Mouse (Mus musculus) heart, postnatal 25 days (tissue): ENCODE results near the gene Btbd9. TPM values are rescaled to one million over a fixed set of nuclear protein-coding genes. Genes with fewer than 3 reads are reported as not detected.

Source experiments
- DNase-seq: peaks from one replicate; pipeline ENCODE4 v3.0.0; 2022; ENCODE audit warnings: low spot score
- intact Hi-C: fragments of 180-260 bp; cut with DNase I; formaldehyde crosslinking; loops from one replicate; pipeline ENCODE4 v1.15.1; 2025
- total RNA-seq, 2 experiments: library from RNA; stranded (reverse); gene quantifications; 2 replicates each; pipeline ENCODE4 v1.2.3; 2021

Gene Btbd9
- total RNA-seq, 2 experiments from 2014 or later: 17.9 to 20.5 TPM

- DNase-seq: no peak
- intact Hi-C loops: no loop called here
Measured at GRCm38 (mm10) chr17:30564407-30564806, 11.9 kb downstream of the Btbd9 start.

DNA sequence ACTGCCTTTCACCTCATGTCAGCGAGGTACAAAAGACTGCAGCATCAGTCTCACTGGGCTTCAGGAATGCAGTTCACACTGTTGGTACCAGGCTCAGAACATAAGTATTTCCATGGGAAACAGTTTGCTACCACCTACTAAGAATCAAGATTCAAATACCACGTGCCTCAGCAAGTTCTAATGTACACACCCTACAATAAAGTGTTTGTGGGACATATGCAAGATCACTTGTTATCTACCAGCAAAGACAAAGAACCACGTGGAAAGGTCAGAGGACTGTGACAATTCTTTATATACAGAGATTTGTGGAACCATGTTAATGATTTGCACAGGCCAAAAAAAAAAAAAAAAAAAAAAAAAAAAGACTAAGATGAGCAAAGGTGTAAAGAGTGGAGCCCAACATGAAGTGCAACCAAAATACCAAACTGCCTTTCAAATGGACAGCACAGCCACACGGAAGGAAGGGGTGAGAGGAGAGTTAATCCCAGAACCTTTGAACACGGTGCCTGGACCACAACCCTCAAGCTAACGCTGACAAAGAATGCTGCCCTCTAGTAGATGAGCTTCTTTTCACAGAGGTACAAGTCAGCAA lies 12.7 kb downstream of the Btbd9 start:
- intact Hi-C loops: no loop called here

GRCm38 (mm10) chr17:30562770-30563169 lies 13.5 kb downstream of the Btbd9 start:
- intact Hi-C loops: no loop called here
- no peak for DNase-seq

More for the DNA sequence above, 12.7 kb downstream of the Btbd9 start:
- DNase-seq: no peak

- intact Hi-C loops: loop anchor here (2.0 kb wide), 1 partner anchor 31 kb away; no protein-coding TSS in a partner anchor
- DNase-seq: no peak
Measured at GRCm38 (mm10) chr17:30559536-30559935, 16.8 kb downstream of the Btbd9 start.

- intact Hi-C loops: loop anchor here (2.0 kb wide), 1 partner anchor 32 kb away; no protein-coding TSS in a partner anchor
Measured at GRCm38 (mm10) chr17:30558623-30559022, 17.7 kb downstream of the Btbd9 start.

GRCm38 (mm10) chr17:30556512-30556911 lies 19.8 kb downstream of the Btbd9 start:
- no peak for DNase-seq
- intact Hi-C loops: no loop called here

More at GRCm38 (mm10) chr17:30558623-30559022, 17.7 kb downstream of the Btbd9 start:
- DNase-seq: no peak

DNA sequence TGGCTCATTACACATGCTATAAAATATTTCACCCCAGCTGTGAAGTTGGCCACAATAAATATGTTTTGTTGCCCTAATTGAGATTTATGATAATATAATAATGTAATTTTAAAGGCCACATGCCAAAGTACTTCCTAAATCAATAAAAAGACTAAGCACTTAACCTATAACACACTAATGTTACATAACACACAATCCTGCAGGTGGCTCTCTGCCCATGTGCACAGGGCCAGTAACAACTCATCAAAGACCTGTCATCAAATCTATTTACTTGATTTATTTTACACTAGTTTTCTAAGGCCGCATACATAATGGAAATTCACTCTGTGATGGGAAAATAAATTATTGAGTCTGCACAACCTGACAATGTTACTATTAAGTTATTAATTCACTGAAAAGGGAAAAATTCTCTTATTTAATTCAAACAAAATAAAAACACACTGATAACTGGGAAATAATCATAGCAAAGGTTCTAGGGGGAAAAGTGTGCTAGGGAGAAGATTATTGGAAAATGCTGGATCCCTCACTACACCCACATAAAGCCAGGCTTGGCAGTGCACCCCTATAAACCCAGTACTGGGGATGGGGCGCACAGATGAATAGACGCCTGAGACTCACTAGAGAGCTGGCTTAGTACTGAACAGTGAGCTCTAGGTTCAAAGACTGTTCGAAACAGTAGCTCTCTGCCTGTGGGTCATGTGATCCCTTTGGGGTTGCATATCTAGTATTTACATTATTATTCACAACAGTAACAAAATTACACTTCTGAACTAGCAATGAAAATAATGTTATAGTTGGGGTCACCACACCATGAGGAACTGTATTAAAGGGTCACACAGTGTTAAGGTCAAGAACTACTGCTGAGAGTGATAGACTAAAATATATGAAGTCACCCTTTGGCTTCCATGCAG lies 23.0 kb downstream of the Btbd9 start:
- DNase-seq: no peak
- intact Hi-C loops: no loop called here

- DNase-seq: no peak
- intact Hi-C loops: no loop called here
Measured at GRCm38 (mm10) chr17:30550774-30551107, 25.5 kb downstream of the Btbd9 start.

GRCm38 (mm10) chr17:30549899-30550773 lies 26.2 kb downstream of the Btbd9 start:
- intact Hi-C loops: no loop called here
- DNase-seq: no peak

DNA sequence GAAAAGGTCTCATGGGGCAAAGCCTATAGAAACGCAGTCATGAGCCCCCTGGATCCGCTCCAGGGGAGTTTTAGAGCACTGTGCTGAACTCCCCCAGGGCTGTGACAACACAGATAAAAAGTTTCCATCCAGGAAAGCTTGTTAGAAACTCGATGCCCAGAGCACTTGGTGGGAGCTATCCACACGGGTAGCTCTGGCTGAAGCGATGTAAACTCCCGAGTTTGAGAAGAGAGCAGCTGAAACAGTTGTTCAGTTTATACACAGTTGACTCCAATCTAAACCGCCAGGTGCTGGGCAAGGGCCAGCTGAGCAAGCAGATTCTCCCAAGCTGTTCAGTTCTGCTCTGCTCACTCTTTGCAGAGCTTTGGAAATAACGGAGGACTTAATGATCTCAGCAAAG lies 37.2 kb downstream of the Btbd9 start:
- intact Hi-C loops: no loop called here
- no peak for DNase-seq

DNA sequence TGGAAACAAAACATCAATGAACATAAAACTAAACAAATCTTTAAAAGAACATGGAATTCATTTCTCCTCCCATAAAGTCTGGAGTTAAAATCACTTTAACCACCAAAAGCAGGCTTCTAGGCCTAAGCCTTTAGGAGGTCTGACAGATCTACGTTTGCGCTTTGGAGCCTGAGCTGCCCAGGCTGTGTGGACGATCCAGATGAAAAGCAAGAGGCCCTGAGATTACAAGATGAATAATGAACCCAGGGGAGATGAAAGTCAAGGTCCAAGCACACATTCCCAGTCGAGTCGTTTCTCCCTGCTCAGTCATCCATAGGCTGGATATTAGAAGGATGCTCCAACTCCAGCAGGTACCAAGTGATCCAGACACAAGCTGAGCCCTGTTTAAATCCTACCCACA lies 39.6 kb downstream of the Btbd9 start:
- intact Hi-C loops: no loop called here

GRCm38 (mm10) chr17:30533098-30533497 lies 43.2 kb downstream of the Btbd9 start:
- intact Hi-C loops: no loop called here

More for the DNA sequence above, 39.6 kb downstream of the Btbd9 start:
- no peak for DNase-seq

GRCm38 (mm10) chr17:30530542-30530940 lies 45.7 kb downstream of the Btbd9 start:
- intact Hi-C loops: no loop called here

More at GRCm38 (mm10) chr17:30533098-30533497, 43.2 kb downstream of the Btbd9 start:
- DNase-seq: no peak

DNA sequence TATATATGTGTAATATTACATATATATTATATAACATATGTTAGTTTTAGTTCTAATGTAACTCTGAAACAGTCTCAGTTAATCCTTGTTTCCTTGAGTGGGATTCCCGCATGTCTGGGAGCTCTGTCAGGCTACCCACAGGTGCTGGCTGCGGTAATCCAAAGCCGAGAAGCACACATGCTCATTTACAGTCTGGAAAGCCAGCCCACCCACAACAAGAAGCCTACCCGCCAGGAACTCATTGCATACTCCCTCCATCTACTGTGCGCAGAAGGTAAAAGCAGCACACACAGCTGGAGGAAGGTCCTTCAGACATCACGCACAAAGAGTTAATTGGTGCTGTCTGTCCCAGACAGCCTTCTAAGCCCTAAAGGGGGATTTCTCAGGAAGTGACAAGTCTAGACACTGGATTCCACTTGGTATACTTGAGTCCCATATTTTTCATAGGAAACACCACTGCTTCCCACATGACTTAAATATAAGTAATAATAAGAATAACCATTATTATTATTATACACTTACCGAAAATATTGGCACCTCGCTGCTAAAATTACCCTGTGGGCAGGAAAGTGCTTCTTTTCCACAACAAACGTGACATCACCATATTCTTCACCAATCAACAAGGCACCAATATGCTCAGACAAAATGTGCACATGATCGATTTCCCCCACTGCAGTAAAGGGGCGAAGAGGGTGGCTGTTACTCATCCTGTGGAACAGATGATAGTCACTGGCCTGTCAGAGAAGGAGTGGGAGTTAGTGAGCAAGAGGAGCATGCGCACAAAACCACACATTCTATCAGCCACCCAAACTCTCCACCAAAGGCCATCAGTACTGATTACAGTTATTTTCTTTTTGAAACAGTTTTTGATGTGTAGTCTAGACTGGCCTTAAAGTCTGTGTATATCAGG lies 46.4 kb downstream of the Btbd9 start:
- intact Hi-C loops: no loop called here
- no peak for DNase-seq

More at GRCm38 (mm10) chr17:30530542-30530940, 45.7 kb downstream of the Btbd9 start:
- DNase-seq: no peak

DNA sequence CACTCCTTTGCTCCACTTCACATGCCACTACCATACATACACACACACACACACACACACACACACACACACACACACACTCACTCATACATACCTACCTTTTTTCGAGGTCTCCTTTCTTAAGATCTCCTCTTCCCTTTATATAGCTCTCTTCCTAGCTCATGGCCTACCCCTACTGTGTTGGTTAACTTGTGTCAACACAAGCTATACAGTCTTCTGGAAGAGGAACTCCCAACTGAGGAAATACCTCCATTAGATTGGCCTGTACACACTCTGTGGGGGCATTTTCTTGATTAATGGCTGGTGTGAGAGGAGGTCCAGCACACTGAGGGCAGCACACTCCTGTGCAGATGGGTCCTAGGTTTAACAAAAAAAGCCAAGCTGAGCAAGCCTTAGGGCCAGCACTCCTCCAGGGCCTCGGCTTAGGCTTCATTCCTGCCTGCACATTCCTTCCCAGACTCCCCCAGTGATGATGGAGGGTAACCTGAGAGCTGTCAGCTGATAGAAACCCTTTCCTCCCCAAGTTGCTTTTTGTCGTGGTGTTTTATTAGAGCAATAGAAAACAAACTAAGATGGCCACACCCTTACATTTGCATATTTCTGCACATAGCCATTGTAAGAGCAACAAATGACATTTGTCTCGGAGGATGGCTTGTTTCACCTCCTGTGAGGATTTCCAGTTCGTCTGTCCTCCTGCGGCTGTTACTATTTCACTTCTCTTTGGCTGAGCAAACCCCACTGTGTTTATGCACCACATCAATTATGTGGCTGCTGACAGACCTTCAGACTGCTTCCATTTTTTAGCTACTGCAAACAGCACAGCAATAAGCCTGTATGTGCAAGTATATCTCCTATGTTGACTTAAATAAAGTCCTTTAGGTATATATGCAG lies 50.6 kb downstream of the Btbd9 start:
- intact Hi-C loops: no loop called here

DNA sequence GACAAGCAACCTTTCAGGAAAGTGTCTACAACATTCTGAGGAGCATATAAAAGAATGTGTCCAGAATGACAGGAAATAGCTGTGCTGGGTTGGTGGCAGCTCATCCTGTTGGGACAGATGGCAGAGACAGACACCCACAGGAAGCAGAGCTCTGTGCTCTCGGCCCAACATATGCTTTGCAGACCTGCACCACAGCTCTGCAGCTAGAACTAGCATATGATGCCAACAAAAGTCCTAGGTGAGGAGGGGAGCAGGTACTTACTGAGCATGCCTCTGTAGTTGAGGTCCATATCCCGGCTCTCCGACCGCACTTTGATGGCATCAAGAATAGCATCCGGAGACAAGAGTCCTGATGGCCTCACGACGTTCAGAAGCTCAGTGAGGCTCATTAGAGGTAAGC lies 51.8 kb downstream of the Btbd9 start:
- intact Hi-C loops: no loop called here
- DNase-seq: no peak

More for the DNA sequence above, 50.6 kb downstream of the Btbd9 start:
- no peak for DNase-seq

GRCm38 (mm10) chr17:30523783-30524182 lies 52.5 kb downstream of the Btbd9 start:
- intact Hi-C loops: no loop called here
- DNase-seq: no peak

- DNase-seq: no peak
- intact Hi-C loops: no loop called here
Measured at GRCm38 (mm10) chr17:30522406-30523078, 53.7 kb downstream of the Btbd9 start.
